Mouse (Mus musculus): ENCODE measurements around the gene Gm17334. TPM values are rescaled to one million over a fixed set of nuclear protein-coding genes. Genes with fewer than 3 reads are reported as not detected.

Gm17334 gene
- polyA plus RNA-seq (2015; fragmentation: Nextera tagmentation; extraction: Ambion mirVana), result 0.94 and 1.2 TPM in 2 replicates

- no peak for DNase-seq (ENCODE audit: low spot score)
Observed at GRCm38 (mm10) chr11:53773087-53773486, at the start of gene Gm17334. Gene Gm17334, minus strand, starts transcription at chr11:53773187.

- DNase-seq (ENCODE audit: low spot score), result no peak
Observed at GRCm38 (mm10) chr11:53821945-53822338, 49.0 kb upstream of the Gm17334 start.

DNA sequence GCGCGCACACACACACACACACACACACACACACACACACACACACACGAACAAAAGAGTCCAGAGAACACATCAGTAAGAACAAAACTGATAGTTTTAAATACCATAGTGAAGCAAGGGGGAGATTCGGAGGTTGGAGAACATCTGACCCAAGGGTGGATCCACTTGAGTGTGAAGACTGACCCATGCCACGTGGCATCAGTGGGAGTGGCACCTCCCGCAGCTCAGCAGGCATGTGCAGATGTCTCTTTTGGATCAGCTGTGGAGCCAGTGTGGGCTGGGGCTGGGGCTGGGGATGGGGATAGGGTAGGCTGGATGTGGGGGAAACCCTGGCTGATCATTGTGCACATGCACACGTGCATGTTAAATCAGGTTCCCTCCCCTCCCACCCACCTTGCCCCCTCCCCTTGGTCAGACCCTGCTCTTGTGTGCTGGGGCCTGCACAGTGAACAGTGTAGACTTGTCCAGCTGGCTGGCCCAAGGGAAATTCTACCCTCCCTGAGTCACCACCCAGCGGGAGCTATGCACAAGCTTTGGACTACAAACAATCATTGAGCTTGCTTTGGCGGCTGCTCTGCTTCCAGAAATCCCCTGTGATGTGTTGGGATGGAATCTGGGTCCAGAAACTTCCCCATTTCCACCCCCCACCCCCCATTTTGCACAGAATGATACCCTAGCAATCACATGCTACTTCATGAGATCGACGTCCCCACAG is 48.4 kb upstream of the Gm17334 start:
- DNase-seq (ENCODE audit: low spot score), result no peak

DNA sequence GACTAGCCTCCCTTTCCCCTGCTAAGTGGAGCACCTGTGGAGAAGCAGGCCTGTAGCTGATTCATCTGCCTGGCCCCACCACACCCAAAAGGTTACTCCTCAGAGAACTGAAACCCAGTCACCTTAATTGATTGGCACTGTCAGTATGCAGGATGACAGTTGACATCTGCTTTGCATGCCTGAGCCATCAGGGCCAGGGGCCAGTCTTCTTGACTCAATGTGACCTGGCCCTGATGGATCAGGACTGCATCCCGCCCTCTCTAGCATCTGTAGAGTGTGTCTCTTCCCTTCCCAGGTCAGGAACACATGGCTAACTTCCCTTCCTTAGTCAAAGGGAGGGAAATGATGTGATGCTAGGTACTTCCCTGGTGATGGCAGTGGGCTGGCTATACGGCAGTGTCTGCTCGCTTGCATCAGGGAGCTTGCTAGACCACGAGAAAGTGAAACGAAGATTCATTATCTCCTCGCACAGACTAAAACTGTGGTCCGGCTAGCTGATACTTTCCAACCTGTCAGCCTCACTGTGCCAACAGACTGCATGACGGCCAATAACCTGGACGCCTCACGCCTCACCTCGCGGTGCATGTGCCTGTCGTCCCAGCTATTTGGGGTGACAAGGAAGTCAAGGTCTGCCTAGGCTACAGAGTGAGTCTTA is 47.7 kb upstream of the Gm17334 start:
- DNase-seq (ENCODE audit: low spot score), result no peak

DNA sequence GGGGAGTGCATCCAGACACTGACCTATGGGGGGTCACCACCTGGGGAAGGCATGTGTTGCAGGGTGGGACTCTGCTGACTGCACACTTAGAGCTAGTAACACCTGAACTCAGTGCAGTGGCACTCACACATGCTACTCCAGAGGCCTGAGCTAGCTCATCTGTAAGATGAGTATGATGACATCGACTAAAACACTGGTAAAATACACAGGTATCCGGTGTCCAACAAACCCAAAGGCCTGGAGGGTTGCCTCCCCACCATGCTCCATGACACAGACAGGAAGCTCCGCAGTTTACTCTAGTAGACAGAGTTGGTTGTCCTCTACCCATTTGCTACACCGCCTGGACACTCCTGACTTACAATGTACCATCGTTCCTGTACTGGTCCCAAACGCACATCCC is 46.5 kb upstream of the Gm17334 start:
- DNase-seq (ENCODE audit: low spot score), result no peak

- DNase-seq (ENCODE audit: low spot score), result no peak
Observed at GRCm38 (mm10) chr11:53818794-53819193, 45.8 kb upstream of the Gm17334 start.

- no peak for DNase-seq (ENCODE audit: low spot score)
Observed at GRCm38 (mm10) chr11:53816841-53817375, 43.9 kb upstream of the Gm17334 start.

DNA sequence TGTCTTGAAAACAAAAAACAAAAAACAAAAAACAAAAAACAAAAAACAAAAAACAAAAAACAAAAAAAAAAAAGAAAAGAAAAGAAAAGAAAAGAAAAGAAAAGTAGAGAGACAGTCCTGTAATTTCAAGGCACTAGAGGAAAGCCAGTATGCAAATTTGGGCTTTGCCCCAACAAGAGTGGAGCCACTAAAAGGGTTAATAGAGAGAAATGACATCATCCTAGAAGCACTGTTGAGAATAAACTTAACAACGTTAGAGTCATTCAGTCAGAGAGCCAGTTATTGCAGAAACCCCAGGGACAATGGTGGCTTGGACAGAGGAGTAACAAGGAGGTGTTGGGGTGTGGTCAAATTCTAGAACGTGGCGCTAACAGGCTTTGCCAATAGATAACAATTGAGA is 41.8 kb upstream of the Gm17334 start:
- DNase-seq (ENCODE audit: low spot score), result no peak

DNA sequence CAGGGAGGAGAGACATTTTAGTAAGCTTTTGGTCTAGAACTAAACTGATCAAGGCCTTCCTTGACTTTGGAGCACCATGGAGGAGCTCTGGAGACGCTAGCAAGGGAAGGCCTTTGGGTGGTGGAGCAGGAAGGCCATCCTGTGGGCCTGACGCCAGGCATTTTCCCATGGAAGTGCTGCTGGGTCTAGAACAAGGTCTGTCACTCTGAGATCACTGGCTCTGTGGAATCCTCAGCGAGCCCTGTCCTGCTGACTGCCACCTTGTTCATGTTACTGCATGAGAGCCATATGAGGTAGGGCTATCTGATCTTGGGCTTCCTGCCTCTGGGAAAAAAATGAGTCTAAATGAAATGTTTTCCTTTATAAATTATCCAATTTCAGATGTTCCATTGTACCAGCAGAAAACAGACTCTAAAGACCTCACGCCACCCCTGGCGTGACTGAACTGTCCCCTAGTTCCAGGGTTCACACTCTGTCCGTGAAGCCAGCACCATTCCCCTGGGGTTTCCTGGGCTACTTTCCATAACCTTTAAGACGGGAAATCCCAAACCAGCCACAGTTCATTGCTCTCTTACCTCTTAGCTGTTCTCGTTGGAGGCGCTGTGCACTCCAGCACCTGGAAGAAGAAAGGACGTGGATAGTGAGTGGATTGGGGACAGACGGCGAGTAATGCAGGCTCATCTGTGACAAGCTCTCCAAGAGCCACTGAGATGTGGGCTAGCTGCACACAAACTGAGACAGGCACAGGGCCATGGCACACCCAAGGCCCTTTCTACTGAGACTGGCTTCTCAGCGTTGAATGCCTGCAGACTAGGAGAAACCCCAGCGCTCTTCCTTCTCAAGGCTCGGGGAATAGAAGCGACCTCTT is 40.2 kb upstream of the Gm17334 start:
- no peak for DNase-seq (ENCODE audit: low spot score)

GRCm38 (mm10) chr11:53811312-53811711 is 38.3 kb upstream of the Gm17334 start:
- DNase-seq (ENCODE audit: low spot score), result no peak

- no peak for DNase-seq (ENCODE audit: low spot score)
Observed at GRCm38 (mm10) chr11:53810749-53811148, 37.8 kb upstream of the Gm17334 start.

- DNase-seq (ENCODE audit: low spot score), result no peak
Observed at GRCm38 (mm10) chr11:53810156-53810555, 37.2 kb upstream of the Gm17334 start.

GRCm38 (mm10) chr11:53809354-53809753 is 36.4 kb upstream of the Gm17334 start:
- no peak for DNase-seq (ENCODE audit: low spot score)

DNA sequence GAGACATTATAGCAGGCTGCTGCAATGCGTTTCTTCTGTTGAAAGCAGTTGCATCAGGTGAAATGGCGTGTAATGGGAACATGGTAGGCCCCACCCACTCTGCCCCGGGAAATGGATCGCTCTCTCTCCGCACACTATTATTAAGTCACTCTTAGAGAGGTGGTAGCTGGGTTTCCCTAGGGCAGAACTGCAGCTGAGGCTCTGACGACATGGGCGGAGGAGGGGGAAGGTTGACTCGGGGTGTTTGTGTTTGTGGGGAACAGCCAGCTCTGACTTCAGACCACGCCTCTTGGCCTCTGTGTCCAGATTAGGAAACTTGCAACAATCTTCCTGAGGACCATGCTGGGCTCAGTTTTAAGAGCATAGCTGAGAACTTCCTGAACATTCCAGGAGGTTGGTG is 32.8 kb upstream of the Gm17334 start:
- no peak for DNase-seq (ENCODE audit: low spot score)

DNA sequence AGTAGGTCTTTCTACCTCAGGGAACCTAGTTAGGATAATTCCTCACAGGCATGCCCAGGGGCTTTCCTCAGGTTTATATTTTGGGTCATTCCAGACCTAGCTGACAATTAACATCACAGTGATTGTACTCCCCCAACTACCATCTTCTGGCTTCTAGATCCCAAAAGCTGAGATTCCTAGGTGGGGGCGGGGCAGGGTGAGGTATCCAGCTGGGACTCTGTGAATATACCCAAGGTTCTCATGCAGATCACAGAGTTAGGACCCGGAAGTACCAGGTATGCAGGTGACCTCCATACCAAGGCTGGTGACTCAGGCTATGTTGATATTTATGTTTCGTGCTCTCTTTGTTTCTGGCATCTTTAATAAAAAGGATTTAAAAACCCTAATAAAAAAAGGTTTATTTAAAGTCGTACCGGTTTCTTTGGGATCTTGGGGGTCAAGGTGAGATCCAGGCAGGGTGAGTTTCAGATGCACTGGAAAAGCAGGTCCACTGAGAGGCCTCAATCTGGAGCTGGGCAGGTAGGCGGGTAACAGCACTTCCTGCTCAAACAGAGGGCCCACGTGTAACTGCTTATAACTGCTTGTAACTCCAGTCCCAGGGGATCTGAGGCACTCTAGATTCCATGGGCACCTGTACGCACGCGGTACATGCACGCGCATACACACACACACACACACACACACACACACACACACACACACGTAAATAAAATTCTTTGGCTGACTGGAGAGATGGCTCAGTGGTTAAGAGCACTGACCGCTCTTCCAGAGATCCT is 31.8 kb upstream of the Gm17334 start:
- no peak for DNase-seq (ENCODE audit: low spot score)

DNA sequence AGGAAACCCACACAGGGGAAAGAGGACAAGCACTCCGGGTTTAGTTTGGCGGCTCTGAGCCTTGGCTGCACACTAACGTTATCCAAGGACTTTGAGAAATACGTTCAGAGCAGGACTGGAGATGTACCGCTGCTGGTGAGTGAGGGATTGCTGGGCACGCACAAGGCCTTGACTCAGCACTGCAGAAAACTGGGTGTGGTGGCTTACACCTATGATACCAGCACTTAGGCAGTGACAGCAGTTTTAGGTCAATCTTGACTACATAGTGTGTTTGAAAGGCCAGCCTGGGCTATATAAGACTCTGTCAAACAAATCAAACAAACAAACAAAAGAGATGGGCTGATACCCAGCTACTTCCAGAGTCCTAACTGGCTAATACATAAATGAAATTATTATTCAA is 30.5 kb upstream of the Gm17334 start:
- no peak for DNase-seq (ENCODE audit: low spot score)

DNA sequence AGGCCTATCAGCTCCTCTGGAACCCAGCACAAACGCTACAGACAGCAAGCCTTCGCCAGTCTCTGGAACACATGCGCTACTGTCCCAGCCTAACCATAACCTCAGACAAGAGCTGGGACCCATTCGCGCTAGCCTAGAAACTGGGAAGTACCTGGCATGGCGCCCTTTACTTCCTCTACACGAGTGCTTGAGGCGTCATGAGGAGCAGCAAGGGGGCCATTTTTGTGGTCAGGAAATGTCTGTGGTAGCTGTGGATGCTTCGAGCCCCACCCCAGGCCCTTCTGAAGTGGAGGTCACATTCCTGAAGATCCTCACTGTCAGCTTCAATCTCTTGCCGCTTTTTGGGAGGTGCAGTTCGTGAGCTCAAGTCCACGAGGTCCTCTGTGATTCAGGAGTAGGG is 30.1 kb upstream of the Gm17334 start:
- DNase-seq (ENCODE audit: low spot score), result peak; percentile 43

DNA sequence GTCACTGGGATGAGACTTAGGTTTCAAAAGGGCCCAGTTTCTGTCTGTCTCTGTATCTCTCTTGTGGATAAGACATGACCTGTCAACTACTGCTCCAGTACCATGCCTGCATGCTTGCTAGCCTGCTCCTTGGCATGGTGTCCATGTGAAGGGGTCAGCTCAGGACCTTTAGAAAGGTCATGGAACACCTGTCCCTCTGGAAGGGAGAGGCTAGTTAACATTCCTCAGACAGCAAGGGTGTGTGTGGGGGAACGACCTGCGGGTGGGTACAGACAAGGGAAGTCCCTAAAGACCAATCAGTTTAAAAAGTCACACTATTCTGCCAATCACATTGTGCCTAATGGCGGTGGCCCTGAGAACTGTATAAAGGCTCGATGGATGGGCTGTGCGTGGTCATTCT is 28.0 kb upstream of the Gm17334 start:
- no peak for DNase-seq (ENCODE audit: low spot score)

GRCm38 (mm10) chr11:53800036-53800435 is 27.0 kb upstream of the Gm17334 start:
- no peak for DNase-seq (ENCODE audit: low spot score)

DNA sequence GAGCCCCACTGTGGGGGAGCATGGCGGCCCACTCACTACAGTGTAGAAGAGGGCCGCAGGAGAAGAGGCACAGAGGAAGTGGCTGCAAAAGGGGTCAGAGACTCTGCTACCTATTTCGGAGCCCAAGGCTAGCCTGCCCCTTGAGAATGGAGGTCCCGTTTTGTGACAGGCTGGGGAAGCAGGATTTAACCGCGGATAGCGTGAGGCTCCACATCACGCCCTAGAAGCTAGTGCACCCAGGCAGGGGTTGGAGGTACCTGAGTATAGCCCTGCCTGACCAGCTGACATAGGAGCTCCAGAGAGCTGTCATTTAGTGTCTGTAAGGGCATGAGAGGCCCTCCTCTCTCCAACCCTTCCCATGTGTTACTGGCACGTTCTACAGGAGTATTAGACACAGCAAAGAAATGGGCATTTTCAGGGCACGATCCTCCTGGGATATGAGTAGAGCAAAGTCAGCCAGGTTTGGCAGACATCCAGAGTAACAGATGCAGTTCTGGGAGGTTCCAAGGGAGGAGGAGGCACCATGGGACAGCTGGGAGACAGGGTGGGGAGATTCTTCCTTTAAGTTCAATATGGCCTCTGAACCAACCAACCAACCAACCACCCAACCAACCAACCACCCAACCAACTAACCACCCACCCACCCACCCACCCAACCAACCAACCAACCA is 25.2 kb upstream of the Gm17334 start:
- DNase-seq (ENCODE audit: low spot score), result no peak
